Mouse (Mus musculus): ENCODE data around the gene Atn1. TPM values are rescaled to one million over a fixed set of nuclear protein-coding genes. Genes with fewer than 3 reads are reported as not detected.

The Atn1 gene
- total and polyA plus RNA-seq, 3 experiments: 1.6 to 43.2 TPM; not detected in 1

DNA sequence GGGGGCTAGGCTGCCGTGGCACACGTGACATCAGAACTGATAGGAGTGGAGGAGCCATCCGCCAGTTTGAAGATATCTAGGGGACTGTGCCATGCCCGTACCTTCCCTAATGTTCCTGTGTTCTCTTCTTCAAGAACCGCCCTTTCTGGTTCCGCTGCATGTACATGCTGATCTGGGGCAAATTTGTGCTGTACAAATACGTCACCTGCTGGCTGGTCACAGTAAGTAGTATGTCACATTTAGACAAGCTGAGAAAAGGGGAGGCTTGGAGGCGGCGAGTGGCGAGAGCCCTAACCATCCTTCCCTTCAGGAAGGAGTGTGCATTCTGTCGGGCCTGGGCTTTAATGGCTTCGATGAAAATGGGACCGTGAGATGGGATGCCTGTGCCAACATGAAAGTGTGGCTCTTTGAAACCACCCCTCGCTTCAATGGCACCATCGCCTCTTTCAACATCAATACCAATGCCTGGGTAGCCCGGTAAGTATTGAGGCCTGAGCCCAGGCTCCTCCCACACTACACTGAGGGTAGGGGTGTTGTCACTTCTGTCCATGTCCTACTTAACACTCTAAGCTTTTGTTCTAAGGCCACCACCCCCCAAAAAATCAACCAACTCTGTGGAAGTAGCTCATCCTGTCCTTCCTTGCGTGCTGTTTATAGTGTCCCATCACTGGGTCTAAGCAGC lies 54.1 kb downstream of the Atn1 start:
- no peak for DNase-seq (ENCODE audit: low read depth, low spot score)
- Histone ChIP-seq H3K27me3 (ENCODE audit: control insufficient read depth in 1 of 2, insufficient read depth in 2 of 2, low read length in 2 of 2) (no peaks in the 10 kb centered on the region), H3K27ac (ENCODE audit: control insufficient read depth, low read depth, low read length) (no peak overlapping the region), H3K9me3 (replicated peaks; ENCODE audit: insufficient read depth, low read length) (no peaks in the 10 kb centered on the region), H3K9ac (ENCODE audit: control insufficient read depth, low read depth, low read length, poor library complexity, severe bottlenecking) (no peak overlapping the region), H3K4me1 (ENCODE audit: control insufficient read depth in 1 of 2, insufficient read depth in 2 of 2, low read length in 2 of 2) (peaks cover 0 to 5% of the 10 kb centered on the region in 2 experiments; a peak in 2 of 4 replicates), H3K79me2 (ENCODE audit: control insufficient read depth, insufficient read depth, low read length, poor library complexity) (peaks cover 11% of the 10 kb centered on the region; the same call in 1 of the 2 replicates), H3K4me3 (ENCODE audit: control insufficient read depth in 1 of 2, insufficient read depth in 1 of 2, low read depth in 2 of 2, low read length in 2 of 2) (no peak overlapping the region), H3K36me3 (ENCODE audit: control insufficient read depth in 1 of 2, insufficient read depth in 2 of 2, low read length in 2 of 2) (peaks cover 13 to 19% of the 10 kb centered on the region in 2 experiments)
- TF ChIP-seq SIN3A (IDR thresholded peaks at IDR 0.05; ENCODE audit: low read length) (no peak), CTCF (IDR thresholded peaks at IDR 0.05 in 2 of 3, conservative IDR thresholded peaks at IDR 0.05 in 1 of 3; ENCODE audit: control insufficient read depth in 1 of 3, insufficient read depth in 1 of 3, low read depth in 2 of 3, low read length in 3 of 3, poor library complexity in 1 of 3, severe bottlenecking in 1 of 3) (peak in 1 of 3 experiments; percentile 22; a peak in 1 of 6 replicates), ZMIZ1 (IDR thresholded peaks at IDR 0.05; ENCODE audit: low read depth, low read length) (peak; percentile 39; the same call in 1 of the 2 replicates), SMC3 (IDR thresholded peaks at IDR 0.05; ENCODE audit: low read depth, low read length) (peak; percentile 25), MYB (IDR thresholded peaks at IDR 0.05; ENCODE audit: low read depth, low read length) (no peak), CHD1 (IDR thresholded peaks at IDR 0.05; ENCODE audit: low read depth, low read length) (no peak), KAT2A (conservative IDR thresholded peaks at IDR 0.05; ENCODE audit: low read depth, low read length) (no peak), RAD21 (IDR thresholded peaks at IDR 0.05; ENCODE audit: low read depth, low read length) (peak; percentile 24)

DNA sequence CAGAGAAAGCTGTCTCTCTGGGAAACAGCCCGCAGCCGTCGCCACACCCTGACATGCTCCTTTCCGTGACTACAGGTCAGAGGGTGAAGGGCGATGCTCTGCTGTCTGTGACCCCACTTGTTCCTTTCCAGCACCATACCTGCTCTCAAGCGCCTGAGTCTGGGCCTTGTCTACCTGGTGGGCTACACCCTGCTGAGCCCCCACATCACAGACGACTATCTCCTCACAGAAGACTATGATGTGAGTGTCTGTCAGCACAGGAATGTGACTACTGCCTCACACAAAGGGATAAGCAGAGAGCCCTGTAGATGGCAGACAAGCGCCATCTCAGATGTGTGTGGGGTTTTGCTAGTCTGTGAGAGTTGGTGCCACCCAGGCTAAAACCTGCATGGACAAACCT lies 55.0 kb downstream of the Atn1 start:
- Histone ChIP-seq H3K9me3 (replicated peaks; ENCODE audit: insufficient read depth, low read length) (no peaks in the 10 kb centered on the region), H3K4me1 (ENCODE audit: control insufficient read depth in 1 of 2, insufficient read depth in 2 of 2, low read length in 2 of 2) (peaks cover 0 to 5% of the 10 kb centered on the region in 2 experiments; a peak in 2 of 4 replicates), H3K27ac (ENCODE audit: control insufficient read depth, low read depth, low read length) (no peak overlapping the region), H3K27me3 (ENCODE audit: control insufficient read depth in 1 of 2, insufficient read depth in 2 of 2, low read length in 2 of 2) (no peaks in the 10 kb centered on the region), H3K9ac (ENCODE audit: control insufficient read depth, low read depth, low read length, poor library complexity, severe bottlenecking) (no peak overlapping the region), H3K36me3 (ENCODE audit: control insufficient read depth in 1 of 2, insufficient read depth in 2 of 2, low read length in 2 of 2) (peaks cover 13 to 19% of the 10 kb centered on the region in 2 experiments), H3K4me3 (ENCODE audit: control insufficient read depth in 1 of 2, insufficient read depth in 1 of 2, low read depth in 2 of 2, low read length in 2 of 2) (no peak overlapping the region), H3K79me2 (ENCODE audit: control insufficient read depth, insufficient read depth, low read length, poor library complexity) (peaks cover 5% of the 10 kb centered on the region; the same call in 1 of the 2 replicates)
- TF ChIP-seq ELF1 (IDR thresholded peaks at IDR 0.05; ENCODE audit: low read depth, low read length) (no peak), MAX (IDR thresholded peaks at IDR 0.05; ENCODE audit: low read length) (no peak), POLR2AphosphoS2 (IDR thresholded peaks at IDR 0.05; ENCODE audit: low read length) (peak; percentile 53), SMC3 (IDR thresholded peaks at IDR 0.05; ENCODE audit: low read depth, low read length) (0 out of 2 replicates have a peak, but pooled peaks have one; percentile 23), CTCF (IDR thresholded peaks at IDR 0.05 in 2 of 3, conservative IDR thresholded peaks at IDR 0.05 in 1 of 3; ENCODE audit: control insufficient read depth in 1 of 3, insufficient read depth in 1 of 3, low read depth in 2 of 3, low read length in 3 of 3, poor library complexity in 1 of 3, severe bottlenecking in 1 of 3) (peak in 2 of 3 experiments; percentile 13 to 36; a peak in 3 of 6 replicates)
- no peak for DNase-seq (ENCODE audit: low read depth, low spot score)

DNA sequence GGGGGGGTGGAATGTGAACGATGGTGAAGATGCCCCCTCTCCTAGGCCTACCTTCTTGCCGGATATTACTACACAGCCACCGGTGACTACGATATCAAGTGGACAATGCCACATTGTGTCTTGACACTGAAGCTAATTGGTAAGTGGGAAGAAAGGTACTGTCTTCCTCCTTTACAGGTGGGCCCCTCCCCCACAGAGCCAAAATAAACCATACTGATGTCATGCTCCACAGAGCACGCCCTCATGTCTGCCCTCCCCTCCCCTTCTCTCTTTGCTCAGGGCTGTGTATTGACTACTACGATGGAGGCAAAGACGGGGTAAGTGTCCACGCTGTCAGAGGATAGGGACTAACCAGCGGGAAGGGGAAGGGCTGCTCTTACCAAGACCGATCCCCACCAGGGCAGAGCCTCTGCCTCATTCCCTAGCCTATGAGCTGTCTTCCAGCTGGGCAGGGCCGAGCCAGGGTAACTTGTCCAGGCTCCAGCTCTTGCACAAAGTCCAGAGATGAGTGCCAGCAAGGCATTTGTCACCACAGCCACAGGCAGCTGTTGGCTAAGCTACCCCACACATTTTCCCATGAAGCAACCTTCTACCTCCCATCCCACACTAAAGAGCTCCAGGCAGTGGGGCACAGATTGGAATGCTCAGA lies 56.2 kb downstream of the Atn1 start:
- no peaks in the 10 kb centered on the region for H3K9me3 ChIP-seq (replicated peaks; ENCODE audit: insufficient read depth, low read length)
- H3K79me2 ChIP-seq (ENCODE audit: control insufficient read depth, insufficient read depth, low read length, poor library complexity): no peaks in the 10 kb centered on the region
- no peak overlapping the region for H3K9ac ChIP-seq (ENCODE audit: control insufficient read depth, low read depth, low read length, poor library complexity, severe bottlenecking)
- no peaks in the 10 kb centered on the region for H3K27me3 ChIP-seq (ENCODE audit: control insufficient read depth in 1 of 2, insufficient read depth in 2 of 2, low read length in 2 of 2)
- no peak for DNase-seq (ENCODE audit: low read depth, low spot score)
- no peak overlapping the region for H3K4me3 ChIP-seq (ENCODE audit: control insufficient read depth in 1 of 2, insufficient read depth in 1 of 2, low read depth in 2 of 2, low read length in 2 of 2)
- peaks cover 12 to 19% of the 10 kb centered on the region in 2 experiments for H3K36me3 ChIP-seq (ENCODE audit: control insufficient read depth in 1 of 2, insufficient read depth in 2 of 2, low read length in 2 of 2)
- peaks cover 0 to 5% of the 10 kb centered on the region in 2 experiments; a peak in 2 of 4 replicates for H3K4me1 ChIP-seq (ENCODE audit: control insufficient read depth in 1 of 2, insufficient read depth in 2 of 2, low read length in 2 of 2)
- no peak for TF ChIP-seq CHD1 (IDR thresholded peaks at IDR 0.05; ENCODE audit: low read depth, low read length)
- TF ChIP-seq POLR2AphosphoS5 (IDR thresholded peaks at IDR 0.05; ENCODE audit: borderline replicate concordance, low read depth, low read length): 0 out of 2 replicates have a peak, but pooled peaks have one; percentile 20
- no peak overlapping the region for H3K27ac ChIP-seq (ENCODE audit: control insufficient read depth, low read depth, low read length)
